Mouse (Mus musculus): Measurements from ENCODE around the gene Tfap2c. TPM values are rescaled to one million over a fixed set of nuclear protein-coding genes. Genes with fewer than 3 reads are reported as not detected.

Tfap2c gene
- total RNA-seq, 2 experiments from 2014 or later = 0.36 TPM; not detected in 1

GRCm38 (mm10) chr2:172604625-172605024 is 55.2 kb downstream of the Tfap2c start:
- intact Hi-C loops (cut with DNase I) = no loop called here
- no peak for DNase-seq (ENCODE audit: low spot score in 2 of 2)

DNA sequence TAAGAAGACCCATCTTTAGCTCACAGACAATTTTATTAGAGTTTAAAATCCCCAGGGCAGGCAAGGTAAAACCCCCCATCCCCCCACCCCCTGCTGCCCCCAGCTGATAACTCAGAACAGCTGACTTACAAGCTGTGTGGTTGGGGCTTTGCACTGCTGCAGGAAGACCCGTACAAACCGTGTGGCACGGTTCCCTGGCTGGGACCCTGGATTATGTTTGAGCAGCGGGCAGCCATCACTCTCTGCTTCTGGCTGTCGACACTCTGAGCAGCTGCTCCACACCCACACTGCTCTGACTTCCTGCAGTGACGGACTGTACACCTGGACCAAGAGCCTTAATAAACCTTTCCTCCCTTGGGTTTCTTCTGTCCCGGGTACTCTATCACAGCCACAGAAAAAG is 56.2 kb downstream of the Tfap2c start:
- intact Hi-C loops (cut with DNase I) = no loop called here
- no peak for DNase-seq (ENCODE audit: low spot score in 2 of 2)

- no peak for DNase-seq (ENCODE audit: low spot score in 2 of 2)
- intact Hi-C loops (cut with DNase I) = no loop called here
Observed at GRCm38 (mm10) chr2:172607710-172608109, 58.3 kb downstream of the Tfap2c start.

Other genes with a start within 250 kb of the Tfap2c start
- gene Fam210b, start 204.0 kb upstream of the Tfap2c start, total RNA-seq (2021) = 10 to 100 TPM; 10.9 to 12.1 TPM
- 1 to 10 TPM; 1.1 to 1.3 TPM for gene Aurka, start 179.1 kb upstream of the Tfap2c start, total RNA-seq (2021)
- 10 to 100 TPM; 21.3 to 22.5 TPM for gene Cstf1, start 178.9 kb upstream of the Tfap2c start, total RNA-seq (2021)
- gene Cass4, start 155.8 kb upstream of the Tfap2c start, total RNA-seq (2021) = under 1 TPM; 0.39 to 0.52 TPM
- 10 to 100 TPM; 71.8 to 83.1 TPM for gene Rtf2, start 109.0 kb upstream of the Tfap2c start, total RNA-seq (2021)
- not detected for gene Gcnt7, start 91.0 kb upstream of the Tfap2c start, total RNA-seq (2021)
- not detected for gene Fam209, start 77.1 kb upstream of the Tfap2c start, total RNA-seq (2021)

All from left cerebral cortex, postnatal 36 days (tissue).